Mouse (Mus musculus): ENCODE measurements around the gene Tex33. TPM values are rescaled to one million over a fixed set of nuclear protein-coding genes. Genes with fewer than 3 reads are reported as not detected.

Gene Tex33
- not detected for total RNA-seq (2021)
- long read RNA-seq, experiment 1: 0 reads
- long read RNA-seq, experiment 2: 0 reads

GRCm38 (mm10) chr15:78395478-78395962 lies at the start of gene Tex33:
Tex33 (minus strand) TSS chr15:78395912.
- no peak for DNase-seq
- intact Hi-C loops (cut with DNase I): no loop called here

- intact Hi-C loops (cut with DNase I): no loop called here
These were observed 48.1 kb upstream of the Tex33 start for GRCm38 (mm10) chr15:78443857-78444256.

DNA sequence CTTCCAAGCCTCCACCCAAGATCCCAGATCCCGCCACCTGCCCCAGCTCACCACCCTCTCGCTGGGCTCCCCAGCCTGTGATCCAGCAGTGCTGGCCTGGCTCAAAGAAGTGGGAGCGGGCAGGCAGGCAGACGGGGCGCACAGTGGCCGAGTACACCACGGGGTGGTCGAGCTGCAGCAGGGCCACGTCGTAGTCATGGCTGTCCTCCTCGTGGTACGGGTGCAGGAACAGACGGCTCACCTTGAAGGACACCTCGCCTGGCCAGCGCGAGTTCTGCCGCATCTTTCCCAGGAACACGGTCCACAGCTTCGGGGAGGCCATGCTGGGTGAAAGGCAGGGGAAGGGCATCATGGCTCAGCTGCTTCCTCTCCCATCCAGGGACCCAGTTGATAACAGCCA lies 46.5 kb upstream of the Tex33 start:
- intact Hi-C loops (cut with DNase I): no loop called here
- no peak for DNase-seq

More at GRCm38 (mm10) chr15:78443857-78444256, 48.1 kb upstream of the Tex33 start:
- no peak for DNase-seq

- DNase-seq: no peak
- intact Hi-C loops (cut with DNase I): no loop called here
These were observed 43.3 kb upstream of the Tex33 start for GRCm38 (mm10) chr15:78438973-78439372.

- DNase-seq: no peak
- intact Hi-C loops (cut with DNase I): no loop called here
These were observed 42.8 kb upstream of the Tex33 start for GRCm38 (mm10) chr15:78438505-78438904.

- DNase-seq: no peak
- intact Hi-C loops (cut with DNase I): no loop called here
These were observed 42.3 kb upstream of the Tex33 start for GRCm38 (mm10) chr15:78438018-78438394.

DNA sequence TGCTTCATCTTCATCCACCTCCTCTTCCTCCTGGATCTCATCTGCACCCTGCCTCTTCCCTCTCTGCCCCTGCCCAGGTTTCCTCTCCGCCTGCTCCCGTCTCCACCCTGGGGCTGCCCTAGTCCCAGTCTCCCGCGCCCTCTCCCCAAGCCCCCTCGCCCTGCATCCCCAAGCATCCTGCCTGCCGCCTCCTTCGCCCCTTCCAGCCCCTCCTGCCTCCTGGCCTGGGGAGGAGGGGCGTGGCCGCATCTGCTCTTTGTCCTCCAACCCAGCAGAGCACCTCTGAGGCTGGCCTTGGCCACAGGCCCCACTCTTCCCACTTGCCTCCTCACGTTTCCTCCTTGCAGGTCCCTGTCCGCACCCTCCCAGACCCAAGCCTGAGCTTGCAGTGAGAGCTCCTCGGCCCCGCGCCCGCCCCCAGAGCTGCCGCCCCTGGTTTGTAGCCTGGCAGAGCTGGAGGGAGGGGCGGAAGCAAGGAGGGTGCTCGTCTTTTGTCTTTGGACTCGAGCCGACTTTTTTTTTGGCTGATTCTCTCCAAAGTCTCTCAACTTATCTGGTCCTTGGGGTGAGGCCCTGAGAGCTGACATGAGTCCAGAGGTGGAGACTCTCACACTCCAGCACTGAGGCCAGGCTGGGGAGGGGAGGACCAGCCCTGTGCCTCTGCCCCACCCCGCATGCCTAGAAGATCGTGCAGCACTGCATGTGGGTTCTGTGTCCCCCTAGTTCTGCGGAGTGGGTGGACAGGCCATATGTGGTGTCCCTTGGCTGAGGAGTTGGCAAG lies 41.7 kb upstream of the Tex33 start:
- intact Hi-C loops (cut with DNase I): no loop called here
- peak; percentile 65 to 70 for DNase-seq

DNA sequence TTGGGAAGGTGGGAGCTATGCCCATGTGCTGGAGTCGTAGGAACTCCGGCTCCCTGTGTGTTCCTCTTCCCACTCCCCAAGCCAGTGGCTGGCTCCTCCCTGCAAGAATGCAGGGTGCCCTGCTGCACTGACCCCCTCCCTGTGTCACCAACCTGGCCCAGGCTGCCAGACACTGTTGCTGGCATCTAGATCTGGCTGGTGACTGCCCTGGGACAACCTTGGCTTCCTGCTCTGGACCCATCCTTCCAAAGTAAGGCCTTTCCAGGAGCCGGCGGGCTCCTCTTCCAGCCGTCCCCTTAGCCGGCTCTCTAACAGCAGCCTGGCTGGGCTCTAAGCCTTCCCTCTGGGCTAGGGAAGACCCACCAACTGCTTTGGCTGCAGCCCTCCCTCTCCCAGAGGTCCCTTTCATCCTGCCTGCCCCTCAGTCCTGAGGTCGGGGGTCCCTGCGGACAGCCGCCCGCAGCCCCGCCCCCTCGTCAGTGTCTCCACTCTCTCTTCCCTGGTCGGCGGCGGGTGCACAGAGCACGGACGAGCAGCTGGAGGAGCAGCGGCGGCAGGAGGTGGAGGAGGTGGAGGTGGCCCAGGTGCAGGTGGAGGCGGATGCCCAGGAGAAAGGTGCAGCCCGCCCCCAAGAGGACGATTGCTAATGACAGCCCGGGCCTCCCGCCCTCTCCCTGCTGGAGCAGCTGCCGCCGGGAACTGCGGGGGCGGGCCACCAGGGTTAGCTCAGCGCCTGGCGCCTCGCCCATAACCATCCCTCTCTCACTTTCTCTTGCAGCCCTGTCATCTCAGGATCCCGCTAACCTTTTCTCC lies 40.9 kb upstream of the Tex33 start:
- peak; percentile 89 to 92 for DNase-seq
- intact Hi-C loops (cut with DNase I): no loop called here

- DNase-seq: no peak
- intact Hi-C loops (cut with DNase I): no loop called here
These were observed 40.0 kb upstream of the Tex33 start for GRCm38 (mm10) chr15:78435681-78436080.

GRCm38 (mm10) chr15:78434896-78435520 lies 39.3 kb upstream of the Tex33 start:
- peak in 1 of 2 experiments; percentile 55 for DNase-seq
- intact Hi-C loops (cut with DNase I): loop anchor here (5.0 kb wide), 1 partner anchor 178 kb away; no protein-coding TSS in a partner anchor

DNA sequence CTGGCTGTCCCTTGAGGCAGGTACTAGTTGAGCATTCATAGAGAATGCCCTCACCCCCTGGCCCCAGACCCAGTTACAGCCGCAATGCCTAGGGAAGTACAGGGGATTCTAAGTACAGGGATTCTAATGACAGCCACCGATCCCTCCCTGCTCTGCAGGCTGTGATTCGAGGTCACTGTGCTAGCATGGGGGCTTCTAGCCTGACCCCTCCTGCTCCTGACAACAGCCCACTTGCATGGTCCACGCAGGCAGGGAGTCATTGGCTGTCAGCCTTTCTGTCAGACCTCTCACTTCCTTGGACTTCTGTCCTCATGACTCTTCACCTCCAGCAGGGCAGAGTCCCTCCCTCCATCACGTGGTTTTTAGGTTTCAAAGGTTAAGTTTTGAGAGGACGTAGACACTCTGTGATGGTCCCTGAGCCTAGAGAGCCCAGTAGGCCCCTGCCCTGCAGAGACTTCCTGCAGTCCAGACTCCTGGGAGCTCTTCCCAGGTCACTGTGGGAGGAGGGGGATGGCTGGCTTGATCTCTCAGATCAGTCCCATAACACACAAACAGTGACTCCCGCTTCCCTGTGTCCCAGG lies 35.9 kb upstream of the Tex33 start:
- intact Hi-C loops (cut with DNase I): loop anchor here (5.0 kb wide), 1 partner anchor 174 kb away; no protein-coding TSS in a partner anchor
- no peak for DNase-seq

DNA sequence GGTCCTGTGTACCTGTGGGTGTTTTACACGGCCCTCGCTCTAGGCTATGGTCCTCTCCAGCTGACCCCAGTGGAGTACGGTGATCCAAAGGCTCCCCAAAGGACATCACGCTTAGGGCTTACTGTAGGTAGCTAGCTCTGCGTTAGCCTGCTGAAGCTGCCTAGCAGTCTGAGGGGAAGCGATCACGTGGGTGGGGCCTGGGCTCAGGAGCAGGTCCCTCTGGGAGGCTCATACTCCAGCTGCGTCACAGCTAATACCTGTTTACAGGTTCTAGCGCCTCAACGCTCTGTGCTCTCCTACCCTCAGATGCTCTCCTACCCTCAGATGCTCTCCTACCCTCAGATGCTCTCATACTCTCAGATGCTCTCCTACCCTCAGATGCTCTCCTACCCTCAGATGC lies 35.2 kb upstream of the Tex33 start:
- no peak for DNase-seq
- intact Hi-C loops (cut with DNase I): loop anchor here (5.0 kb wide), 1 partner anchor 174 kb away; no protein-coding TSS in a partner anchor

- intact Hi-C loops (cut with DNase I): loop anchor here (5.0 kb wide), 1 partner anchor 173 kb away; no protein-coding TSS in a partner anchor
- no peak for DNase-seq
These were observed 34.3 kb upstream of the Tex33 start for GRCm38 (mm10) chr15:78429871-78430622.

- no peak for DNase-seq
These were observed 33.4 kb upstream of the Tex33 start for GRCm38 (mm10) chr15:78429139-78429459.

GRCm38 (mm10) chr15:78428391-78429138 lies 32.9 kb upstream of the Tex33 start, which contains the start of gene Kctd17:
Kctd17 (plus strand) TSS chr15:78428564.
- intact Hi-C loops (cut with DNase I): no loop called here
- DNase-seq: peak; percentile 80

More at GRCm38 (mm10) chr15:78429139-78429459, 33.4 kb upstream of the Tex33 start:
- intact Hi-C loops (cut with DNase I): no loop called here

- no peak for DNase-seq
- intact Hi-C loops (cut with DNase I): no loop called here
These were observed 29.5 kb upstream of the Tex33 start for GRCm38 (mm10) chr15:78425230-78425629.

DNA sequence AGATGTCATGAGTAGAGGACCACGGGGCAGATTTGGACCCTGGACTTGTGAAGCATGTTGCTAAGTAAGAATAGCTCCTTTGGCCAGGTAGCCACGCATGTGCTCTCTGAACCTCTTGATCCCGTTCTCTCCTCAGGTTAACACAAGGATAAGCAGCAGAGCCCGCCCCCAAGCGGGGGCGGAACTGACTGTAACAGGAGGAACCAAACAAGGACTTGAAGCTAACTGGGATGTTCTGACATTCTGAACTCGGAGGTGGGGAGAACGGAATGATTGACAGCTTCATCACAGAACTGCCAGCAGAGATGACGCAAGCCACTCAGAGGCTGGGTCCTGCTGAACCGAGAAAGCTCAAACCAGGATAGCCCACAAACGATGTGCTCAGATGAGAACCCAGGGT lies 28.8 kb upstream of the Tex33 start:
- intact Hi-C loops (cut with DNase I): loop anchor here (5.0 kb wide), 1 partner anchor 242 kb away; no protein-coding TSS in a partner anchor
- DNase-seq: no peak

DNA sequence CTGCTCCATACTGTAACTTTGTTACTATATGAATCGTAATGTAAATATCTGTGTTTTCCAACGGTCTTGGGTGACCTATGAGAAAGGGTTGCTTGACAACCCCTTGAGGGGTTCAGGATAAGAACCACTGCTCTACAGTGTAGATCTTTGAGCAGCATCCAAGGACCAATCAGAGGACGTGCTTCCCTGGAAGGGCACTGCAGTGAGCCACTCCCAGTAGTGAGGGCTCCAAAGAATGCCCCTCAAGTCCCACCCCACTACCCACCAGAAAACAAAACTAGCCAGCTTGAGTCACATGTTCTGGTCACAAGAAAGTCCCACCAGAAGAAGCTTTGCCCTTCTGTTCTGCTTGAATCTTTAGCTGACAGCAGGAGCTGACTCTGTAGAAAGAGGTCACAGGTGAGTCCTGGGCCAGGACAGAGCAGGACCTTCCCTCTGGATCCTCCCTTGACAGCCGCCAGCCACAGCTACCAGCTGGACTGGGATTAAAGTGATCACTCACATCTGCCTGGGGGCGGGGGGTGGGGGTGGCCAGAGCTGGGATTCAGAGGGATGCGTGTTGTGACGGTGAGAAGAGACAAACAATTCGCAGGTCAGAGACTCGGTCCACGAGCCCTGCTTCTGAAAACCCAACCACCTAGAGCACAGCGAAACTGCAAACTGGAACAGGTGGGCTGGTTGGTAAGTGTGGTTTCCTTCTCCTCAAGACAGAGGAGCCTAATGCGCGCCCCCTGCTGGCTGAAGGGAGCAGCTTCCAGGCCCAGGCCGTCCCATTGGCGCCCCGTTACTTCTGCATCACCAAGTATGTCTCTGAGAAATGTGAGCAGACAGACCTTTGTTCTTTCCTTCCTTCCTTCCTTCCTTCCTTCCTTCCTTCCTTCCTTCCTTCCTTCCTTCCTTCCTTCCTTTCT lies 26.6 kb upstream of the Tex33 start:
- intact Hi-C loops (cut with DNase I): loop anchor here (1.0 to 5.0 kb wide), 2 partner anchors 67 to 240 kb away; no protein-coding TSS in a partner anchor
- DNase-seq: peak; percentile 85 to 89

Measured in heart, postnatal 14 days (tissue).